In genomic region chr17:73108170-73108887, GRCm38 (mm10) we compare ENCODE assay signal across 8 mouse cellular contexts. TPM values are rescaled to one million over a fixed set of nuclear protein-coding genes. Genes with fewer than 3 reads are reported as not detected.
DNase-seq lines count a peak whose midpoint lies in the region; ATAC-seq and TF ChIP-seq lines count a peak whose summit lies in the region.

No protein-coding gene starts in this region.

- no peaks in the 10 kb centered on the region for H3K9me3 ChIP-seq in erythroblast, embryonic 14.5 days (ENCODE audit: control insufficient read depth, low read length)
- no peaks in the 10 kb centered on the region for H3K9me3 ChIP-seq in CH12.LX (replicated peaks; ENCODE audit: low read length)
- H3K9me3 ChIP-seq in embryonic facial prominence, embryonic 13.5 days = no peaks in the 10 kb centered on the region
- H3K9me3 ChIP-seq in hindbrain, embryonic 15.5 days = no peaks in the 10 kb centered on the region
- H3K9me3 ChIP-seq in liver, embryonic 11.5 days (ENCODE audit: control insufficient read depth, low read length) = no peaks in the 10 kb centered on the region
- no peaks in the 10 kb centered on the region for H3K9me3 ChIP-seq in stomach, embryonic 14.5 days (ENCODE audit: control insufficient read depth, low read depth, low read length)

- in situ Hi-C loops in CH12.LX (cut with MboI; ENCODE audit: low pct_ligation_motif_present, low pct_unique_long_range_greater_than_20kb, low sequenced_read_pairs) = no loop called here

- H3K27ac ChIP-seq in CH12.LX (ENCODE audit: insufficient read depth, low read depth) = no peak overlapping the region
- H3K27ac ChIP-seq in embryonic facial prominence, embryonic 13.5 days = peak overlapping the region; percentile 75
- H3K27ac ChIP-seq in hindbrain, embryonic 15.5 days (replicated peaks) = peak overlapping the region; percentile 70
- H3K27ac ChIP-seq in liver, embryonic 11.5 days (ENCODE audit: low read depth, low read length) = no peak overlapping the region
- peak overlapping the region; percentile 61 for H3K27ac ChIP-seq in stomach, embryonic 14.5 days (ENCODE audit: low read length)

- no peak for DNase-seq in CH12.LX (ENCODE audit: extremely low read depth)
- no peak for DNase-seq in liver, embryonic 11.5 days (ENCODE audit: low spot score)
- no peak for DNase-seq in gastrocnemius, postnatal 10 days

- H3K79me2 ChIP-seq in CH12.LX (replicated peaks; ENCODE audit: control insufficient read depth, extremely low read depth, insufficient read depth, poor library complexity, severe bottlenecking) = no peaks in the 10 kb centered on the region; the same call in 1 of the 2 replicates

- TF ChIP-seq RAD21 in CH12.LX (IDR thresholded peaks at IDR 0.05; ENCODE audit: low read depth, low read length) = no peak

- dilution Hi-C loops in CH12.LX (cut with MboI; ENCODE audit: extremely low pct_ligation_motif_present, extremely low pct_unique_long_range_greater_than_20kb, low sequenced_read_pairs) = no loop called here

- peak overlapping the region; percentile 74 for H3K9ac ChIP-seq in CH12.LX (ENCODE audit: insufficient read depth, low read depth)
- H3K9ac ChIP-seq in embryonic facial prominence, embryonic 13.5 days = peak overlapping the region; percentile 92
- peak overlapping the region; percentile 80 for H3K9ac ChIP-seq in hindbrain, embryonic 15.5 days
- H3K9ac ChIP-seq in liver, embryonic 11.5 days (ENCODE audit: low read depth, low read length) = peak overlapping the region; percentile 82
- H3K9ac ChIP-seq in stomach, embryonic 14.5 days (replicated peaks; ENCODE audit: low read depth, low read length) = peak overlapping the region; percentile 77

- peaks cover 19% of the 10 kb centered on the region for H3K4me1 ChIP-seq in erythroblast, embryonic 14.5 days (ENCODE audit: control insufficient read depth)
- H3K4me1 ChIP-seq in CH12.LX (ENCODE audit: control insufficient read depth in 1 of 2, insufficient read depth in 2 of 2) = peaks cover 0 to 16% of the 10 kb centered on the region in 2 experiments; a peak in 2 of 4 replicates
- H3K4me1 ChIP-seq in embryonic facial prominence, embryonic 13.5 days = peaks cover 14% of the 10 kb centered on the region
- H3K4me1 ChIP-seq in hindbrain, embryonic 15.5 days (replicated peaks) = peaks cover 16% of the 10 kb centered on the region
- peaks cover 8% of the 10 kb centered on the region; the same call in 1 of the 2 replicates for H3K4me1 ChIP-seq in liver, embryonic 11.5 days (replicated peaks; ENCODE audit: control insufficient read depth, insufficient read depth, low read length)
- H3K4me1 ChIP-seq in stomach, embryonic 14.5 days (ENCODE audit: control insufficient read depth, insufficient read depth, low read length) = 0 out of 2 replicates have a peak, but pooled peaks cover 10% of the 10 kb centered on the region

- TF ChIP-seq CTCF in CH12.LX (conservative IDR thresholded peaks at IDR 0.05 in 1 of 2, IDR thresholded peaks at IDR 0.05 in 1 of 2; ENCODE audit: low read depth in 2 of 2, low read length in 2 of 2) = no peak

- H3K4me3 ChIP-seq in erythroblast, embryonic 14.5 days (replicated peaks) = peak overlapping the region; percentile 82
- H3K4me3 ChIP-seq in CH12.LX (replicated peaks in 1 of 3; ENCODE audit: low read depth in 2 of 3, low read length in 2 of 3, poor library complexity in 1 of 3) = peak overlapping the region; percentile 74 to 93 (median 83)
- peak overlapping the region; percentile 71 for H3K4me3 ChIP-seq in embryonic facial prominence, embryonic 13.5 days
- H3K4me3 ChIP-seq in hindbrain, embryonic 15.5 days = peak overlapping the region; percentile 71
- peak overlapping the region; percentile 78 for H3K4me3 ChIP-seq in liver, embryonic 11.5 days (ENCODE audit: low read depth, low read length)
- H3K4me3 ChIP-seq in stomach, embryonic 14.5 days (ENCODE audit: low read depth, low read length) = peak overlapping the region; percentile 92

- no peak for ATAC-seq in erythroblast, adult 5-6 weeks (replicated peaks; ENCODE audit: low FRiP score, poor library complexity, severe bottlenecking)
- ATAC-seq in embryonic facial prominence, embryonic 13.5 days (ENCODE audit: insufficient number of reproducible peaks, insufficient read depth, low FRiP score, low TSS enrichment, low read depth) = peak; percentile 66
- ATAC-seq in hindbrain, embryonic 15.5 days (ENCODE audit: low FRiP score, low read depth) = peak; percentile 59
- ATAC-seq in liver, embryonic 11.5 days (replicated peaks; ENCODE audit: low FRiP score) = peak; percentile 50
- peak; percentile 30; the same call in 1 of the 2 replicates for ATAC-seq in stomach, embryonic 14.5 days (ENCODE audit: insufficient number of reproducible peaks, insufficient read depth, low FRiP score, low read depth)

- WGBS in embryonic facial prominence, embryonic 13.5 days = 5% methylated on average over 35 of the region's 35 CpGs
- WGBS in hindbrain, embryonic 15.5 days = 8% methylated on average over 35 of the region's 35 CpGs
- 4% methylated on average over 35 of the region's 35 CpGs for WGBS in liver, embryonic 11.5 days
- 5% methylated on average over 35 of the region's 35 CpGs for WGBS in stomach, embryonic 14.5 days

- no peaks in the 10 kb centered on the region for H3K36me3 ChIP-seq in erythroblast, embryonic 14.5 days (ENCODE audit: control insufficient read depth)
- H3K36me3 ChIP-seq in CH12.LX (replicated peaks in 1 of 2; ENCODE audit: control insufficient read depth in 1 of 2, insufficient read depth in 1 of 2, low read length in 1 of 2) = peaks cover 0 to 6% of the 10 kb centered on the region in 2 experiments
- no peaks in the 10 kb centered on the region for H3K36me3 ChIP-seq in embryonic facial prominence, embryonic 13.5 days
- H3K36me3 ChIP-seq in hindbrain, embryonic 15.5 days = no peaks in the 10 kb centered on the region
- H3K36me3 ChIP-seq in liver, embryonic 11.5 days (ENCODE audit: control insufficient read depth, insufficient read depth, low read length) = no peaks in the 10 kb centered on the region
- no peaks in the 10 kb centered on the region for H3K36me3 ChIP-seq in stomach, embryonic 14.5 days (ENCODE audit: control insufficient read depth, insufficient read depth, low read length)

- no peak for TF ChIP-seq POLR2A in CH12.LX (IDR thresholded peaks at IDR 0.05; ENCODE audit: low read depth, low read length)

- no peak for TF ChIP-seq EP300 in CH12.LX (IDR thresholded peaks at IDR 0.05; ENCODE audit: low read length)

- H3K27me3 ChIP-seq in erythroblast, embryonic 14.5 days (ENCODE audit: control insufficient read depth) = peaks cover 6% of the 10 kb centered on the region; the same call in 1 of the 2 replicates
- peaks cover 9% of the 10 kb centered on the region for H3K27me3 ChIP-seq in CH12.LX (replicated peaks)
- H3K27me3 ChIP-seq in embryonic facial prominence, embryonic 13.5 days = no peaks in the 10 kb centered on the region
- no peaks in the 10 kb centered on the region for H3K27me3 ChIP-seq in hindbrain, embryonic 15.5 days
- no peaks in the 10 kb centered on the region for H3K27me3 ChIP-seq in liver, embryonic 11.5 days (replicated peaks; ENCODE audit: control insufficient read depth, insufficient read depth, low read length)
- no peaks in the 10 kb centered on the region for H3K27me3 ChIP-seq in stomach, embryonic 14.5 days (ENCODE audit: control insufficient read depth, insufficient read depth, low read length)

- peak overlapping the region; percentile 88 for H3K4me2 ChIP-seq in CH12.LX (ENCODE audit: insufficient read depth, low read depth, poor library complexity, severe bottlenecking)
- H3K4me2 ChIP-seq in embryonic facial prominence, embryonic 13.5 days = peak overlapping the region; percentile 90
- peak overlapping the region; percentile 66 for H3K4me2 ChIP-seq in hindbrain, embryonic 15.5 days
- peak overlapping the region; percentile 98 for H3K4me2 ChIP-seq in liver, embryonic 11.5 days
- peak overlapping the region; percentile 95 for H3K4me2 ChIP-seq in stomach, embryonic 14.5 days (replicated peaks; ENCODE audit: low read depth, low read length)

TF ChIP-seq in CH12.LX, 34 proteins besides CTCF, POLR2A, EP300 and RAD21:
- TF ChIP-seq TCF12 (IDR thresholded peaks at IDR 0.05; ENCODE audit: low read depth, low read length) (0 out of 2 replicates have a peak, but pooled peaks have one; percentile 0), NRF1 (IDR thresholded peaks at IDR 0.05; ENCODE audit: low read depth, low read length) (no peak), SIN3A (IDR thresholded peaks at IDR 0.05; ENCODE audit: low read length) (no peak; the same call in none of the 2 replicates), ZNF384 (IDR thresholded peaks at IDR 0.05; ENCODE audit: low read depth, low read length) (0 out of 2 replicates have a peak, but pooled peaks have one; percentile 36), CHD1 (IDR thresholded peaks at IDR 0.05; ENCODE audit: low read depth, low read length) (no peak), MYC (IDR thresholded peaks at IDR 0.05; ENCODE audit: low read depth, low read length) (no peak), ZMIZ1 (IDR thresholded peaks at IDR 0.05; ENCODE audit: low read depth, low read length) (0 out of 2 replicates have a peak, but pooled peaks have one; percentile 19)

RNA-seq across cellular contexts. Expression of gene Lclat1, which starts 0.5 kb away (rescaled TPM):
- polyA plus RNA-seq in erythroblast, embryonic 14.5 days (2012) = not detected in 2 replicates
- 3.6 and 9.0 TPM in 2 replicates for total RNA-seq in erythroblast, adult 5-6 weeks (2015; ENCODE audit: low replicate concordance)
- 1.3 and 3.3 TPM in 2 replicates for total RNA-seq in erythroblast, adult 5-6 weeks (2017; ENCODE audit: low replicate concordance)
- total RNA-seq in CH12.LX (2012; rRNA removed) = 6.2 and 7.0 TPM in 2 replicates
- total RNA-seq in CH12.LX (2014; rRNA removed) = 5.1 and 6.3 TPM in 2 replicates
- 7.7 and 9.6 TPM in 2 replicates for polyA plus RNA-seq in CH12.LX (2012; ENCODE audit: insufficient read length, low read depth)
- polyA plus RNA-seq in embryonic facial prominence, embryonic 13.5 days (2015; fragmentation: Nextera tagmentation; extraction: Ambion mirVana) = 10.4 and 10.6 TPM in 2 replicates
- 12.5 and 16.2 TPM in 2 replicates for polyA plus RNA-seq in hindbrain, embryonic 15.5 days (2015; fragmentation: Nextera tagmentation; extraction: Ambion mirVana)
- 11.4 and 13.3 TPM in 2 replicates for polyA plus RNA-seq in liver, embryonic 11.5 days (2014; fragmentation: Nextera tagmentation; extraction: Ambion mirVana)
- 20.0 and 22.2 TPM in 2 replicates for polyA plus RNA-seq in stomach, embryonic 14.5 days (2014; fragmentation: Nextera tagmentation; extraction: Ambion mirVana)
- 10 to 100 TPM; 15.9 to 17.4 TPM for total RNA-seq in gastrocnemius, postnatal 10 days (2021)

Comparison
In these comparisons a context has a peak if more than half of its experiments do, and no peak if none do; other contexts are left out.
1. H3K27ac ChIP-seq: peak in embryonic facial prominence, embryonic 13.5 days (single experiment), hindbrain, embryonic 15.5 days (single experiment) and stomach, embryonic 14.5 days (single experiment); none in CH12.LX (single experiment) and liver, embryonic 11.5 days (single experiment).
2. Peak in every context shown above with its lines, with median percentiles within 50 percentile points of each other: H3K4me3 ChIP-seq, H3K4me2 ChIP-seq and H3K9ac ChIP-seq.